Mouse (Mus musculus): ENCODE measurements around the gene Qrich2. TPM values are rescaled to one million over a fixed set of nuclear protein-coding genes. Genes with fewer than 3 reads are reported as not detected.

The Qrich2 gene
- total RNA-seq, 1 experiment from 2014 or later, result not detected

GRCm38 (mm10) chr11:116443935-116444334, 22.1 kb downstream of the Qrich2 start:
- no peak for DNase-seq

- no peak for DNase-seq
These were observed 22.7 kb downstream of the Qrich2 start for GRCm38 (mm10) chr11:116443311-116443710.

GRCm38 (mm10) chr11:116442867-116443177, 23.2 kb downstream of the Qrich2 start:
- DNase-seq, result no peak

GRCm38 (mm10) chr11:116442129-116442866, 23.7 kb downstream of the Qrich2 start:
- peak; percentile 44 for DNase-seq

- DNase-seq, result no peak
These were observed 25.5 kb downstream of the Qrich2 start for GRCm38 (mm10) chr11:116440408-116441068.

GRCm38 (mm10) chr11:116439269-116440240, 26.5 kb downstream of the Qrich2 start:
- DNase-seq, result no peak

GRCm38 (mm10) chr11:116437541-116437940, 28.5 kb downstream of the Qrich2 start:
- DNase-seq, result no peak

GRCm38 (mm10) chr11:116436725-116437331, 29.2 kb downstream of the Qrich2 start:
- DNase-seq, result peak; percentile 29

GRCm38 (mm10) chr11:116435992-116436724, 29.9 kb downstream of the Qrich2 start:
- DNase-seq, result no peak

- no peak for DNase-seq
These were observed 30.9 kb downstream of the Qrich2 start for GRCm38 (mm10) chr11:116434967-116435752.

- peak; percentile 74 for DNase-seq
These were observed 31.6 kb downstream of the Qrich2 start for GRCm38 (mm10) chr11:116434287-116434966.

- peak; percentile 99 for DNase-seq
These were observed 32.4 kb downstream of the Qrich2 start, which contains the start of gene Ubald2 for GRCm38 (mm10) chr11:116433356-116434286. Gene Ubald2, plus strand, starts transcription at chr11:116434094.

GRCm38 (mm10) chr11:116432593-116433355, 33.3 kb downstream of the Qrich2 start:
- DNase-seq, result no peak

- no peak for DNase-seq
These were observed 33.9 kb downstream of the Qrich2 start for GRCm38 (mm10) chr11:116432127-116432526.

GRCm38 (mm10) chr11:116431428-116432077, 34.5 kb downstream of the Qrich2 start:
- no peak for DNase-seq

GRCm38 (mm10) chr11:116430723-116431427, 35.2 kb downstream of the Qrich2 start:
- DNase-seq, result no peak
